Mouse (Mus musculus): ENCODE measurements around the gene Spopl.
"Not testable (repeated sequence)": the region's sequence is repeated elsewhere in the genome, so short reads cannot be mapped to it uniquely, and the experiment has no call there.

Spopl gene

GRCm38 (mm10) chr2:23571302-23572156 lies at the start of gene Spopl:
Gene Spopl (minus strand): TSS chr2:23572106.
- peak; percentile 87 for DNase-seq (ENCODE audit: low spot score)

DNA sequence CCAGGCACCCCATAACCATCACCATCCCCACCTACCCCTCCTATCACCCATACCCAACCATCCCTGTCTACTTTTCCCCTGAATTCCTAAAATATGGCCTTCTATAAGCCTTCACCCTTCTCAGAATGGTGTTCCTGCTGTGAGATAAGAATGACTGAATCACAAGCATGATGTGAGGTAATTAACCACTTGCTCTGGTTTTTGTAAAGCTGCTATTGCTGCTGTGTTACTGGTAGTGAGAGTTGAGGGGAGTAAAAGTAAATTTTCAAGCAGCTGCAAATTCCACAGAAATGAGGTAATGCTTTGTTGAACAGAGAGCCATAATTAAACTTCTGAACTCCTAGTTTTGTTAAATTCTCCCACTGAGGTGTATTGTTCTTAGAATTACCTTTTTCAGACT lies 48.2 kb upstream of the Spopl start:
- no peak for DNase-seq (ENCODE audit: low spot score)

GRCm38 (mm10) chr2:23617989-23618388 lies 46.1 kb upstream of the Spopl start:
- DNase-seq (ENCODE audit: low spot score): no peak

GRCm38 (mm10) chr2:23605391-23605790 lies 33.5 kb upstream of the Spopl start:
- DNase-seq (ENCODE audit: low spot score): no peak

- DNase-seq (ENCODE audit: low spot score): no peak
Measured at GRCm38 (mm10) chr2:23588769-23589168, 16.9 kb upstream of the Spopl start.

DNA sequence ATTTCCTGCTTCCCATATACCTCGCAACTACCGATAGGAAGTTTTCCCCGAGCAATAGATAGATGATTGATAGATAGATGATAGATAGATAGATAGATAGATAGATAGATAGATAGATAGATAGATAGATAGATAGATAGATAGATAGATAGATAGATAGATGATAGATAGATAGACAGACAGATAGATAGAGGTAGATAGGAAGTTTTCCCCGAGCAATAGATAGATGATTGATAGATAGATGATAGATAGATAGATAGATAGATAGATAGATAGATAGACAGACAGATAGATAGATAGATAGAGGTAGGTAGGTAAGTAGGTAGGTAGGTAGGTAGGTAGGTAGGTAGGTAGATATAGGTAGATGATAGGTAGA lies 239 bp upstream of the Spopl start:
- DNase-seq (ENCODE audit: low spot score): not testable (repeated sequence)

DNA sequence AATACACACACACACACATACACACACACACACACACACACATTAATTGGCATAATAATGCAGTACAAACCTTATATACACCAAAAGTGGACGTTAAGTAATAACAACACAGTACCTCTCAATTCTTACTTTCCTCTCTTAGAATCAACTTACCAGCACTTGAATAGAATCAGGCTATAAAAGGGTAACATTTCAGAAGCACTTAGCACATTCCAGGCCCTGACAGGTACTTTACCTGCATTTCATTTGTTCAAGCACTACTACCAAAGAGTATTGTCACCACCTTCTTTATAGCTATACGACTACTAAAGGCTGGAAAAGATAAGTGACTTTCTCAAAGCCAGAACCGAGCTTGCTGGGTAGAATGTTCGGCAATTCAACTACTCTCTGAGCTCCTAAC lies 1.3 kb downstream of the Spopl start:
- DNase-seq (ENCODE audit: low spot score): no peak

GRCm38 (mm10) chr2:23568775-23569174 lies 3.1 kb downstream of the Spopl start:
- no peak for DNase-seq (ENCODE audit: low spot score)

- no peak for DNase-seq (ENCODE audit: low spot score)
Measured at GRCm38 (mm10) chr2:23565081-23565801, 6.7 kb downstream of the Spopl start.

- DNase-seq (ENCODE audit: low spot score): no peak
Measured at GRCm38 (mm10) chr2:23562898-23563297, 9.0 kb downstream of the Spopl start.

- DNase-seq (ENCODE audit: low spot score): no peak
Measured at GRCm38 (mm10) chr2:23559186-23559585, 12.7 kb downstream of the Spopl start.

GRCm38 (mm10) chr2:23551235-23551634 lies 20.7 kb downstream of the Spopl start:
- peak; percentile 36 for DNase-seq (ENCODE audit: low spot score)

GRCm38 (mm10) chr2:23547220-23547619 lies 24.7 kb downstream of the Spopl start:
- no peak for DNase-seq (ENCODE audit: low spot score)

DNA sequence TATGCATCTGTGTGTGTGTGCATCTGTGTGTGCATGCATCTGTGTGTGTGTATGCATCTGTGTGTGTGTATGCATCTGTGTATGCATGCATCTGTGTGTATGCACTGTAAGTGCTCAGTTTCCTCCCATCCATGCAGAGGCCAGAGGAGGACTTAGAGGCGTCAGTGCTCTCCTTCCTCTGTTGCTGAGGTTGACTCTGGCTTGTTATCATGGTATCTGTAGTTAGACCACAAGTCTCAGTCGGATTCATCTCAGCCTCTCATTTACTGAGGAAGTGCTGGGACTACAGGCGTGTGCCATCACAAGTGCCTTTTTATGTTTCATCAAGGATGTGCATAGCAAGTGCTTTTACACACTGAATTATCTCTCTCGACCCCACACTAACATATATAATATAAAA lies 31.9 kb downstream of the Spopl start:
- DNase-seq (ENCODE audit: low spot score): no peak

DNA sequence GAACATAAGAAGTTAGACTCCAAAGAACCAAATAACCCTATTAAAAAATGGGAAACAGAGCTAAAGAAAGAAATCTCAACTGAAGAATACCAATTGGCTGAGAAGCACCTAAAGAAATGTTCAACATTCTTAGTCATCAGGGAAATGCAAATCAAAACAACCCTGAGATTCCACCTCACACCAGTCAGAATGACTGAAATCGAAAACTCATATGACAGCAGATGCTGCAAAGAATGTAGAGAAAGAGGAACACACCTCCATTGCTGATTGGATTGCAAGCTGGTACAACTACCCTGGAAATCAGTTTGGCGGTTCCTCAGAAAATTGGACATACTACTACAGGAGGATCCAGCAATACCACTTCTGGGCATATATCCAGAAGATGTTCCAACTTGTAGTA lies 44.2 kb downstream of the Spopl start:
- not testable (repeated sequence) for DNase-seq (ENCODE audit: low spot score)

DNA sequence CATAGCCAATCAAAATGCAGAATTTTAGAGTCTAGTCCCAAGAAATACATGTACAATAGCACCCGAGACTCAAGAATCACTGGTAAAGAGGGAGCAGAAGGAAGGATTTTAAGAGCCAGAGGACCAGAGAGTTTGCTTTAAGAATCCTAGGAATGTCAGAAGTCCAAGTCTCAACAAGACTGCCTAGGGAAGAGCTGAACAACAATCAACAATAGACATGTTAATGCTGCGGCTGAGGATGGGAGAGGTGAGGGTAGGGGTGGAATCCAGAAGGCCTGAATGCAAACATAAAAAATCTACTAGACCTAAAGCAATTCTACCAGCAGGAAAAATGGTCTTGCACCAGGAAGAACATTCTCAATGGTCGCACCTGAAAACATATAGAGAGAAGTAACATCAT lies 66.8 kb downstream of the Spopl start:
- no peak for DNase-seq (ENCODE audit: low spot score)

DNA sequence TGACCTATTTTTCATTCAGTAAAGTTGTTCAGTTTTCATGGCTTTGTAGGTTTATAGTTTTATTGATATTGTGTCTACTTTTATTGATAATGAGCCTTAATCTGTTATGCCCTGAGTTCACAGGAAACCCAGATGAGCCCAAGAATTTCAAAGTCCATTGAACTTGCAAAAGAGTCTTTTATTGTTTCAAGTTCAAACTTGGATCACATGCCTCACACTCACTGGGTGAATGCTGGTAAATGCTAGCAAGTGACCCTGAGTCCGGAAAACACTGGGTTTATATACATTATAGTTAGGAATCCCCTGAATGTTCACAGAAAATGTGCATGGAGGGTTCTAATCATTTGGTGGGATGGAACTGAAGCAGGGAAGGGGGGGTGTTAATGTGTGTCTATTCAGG lies 90.2 kb downstream of the Spopl start:
- no peak for DNase-seq (ENCODE audit: low spot score)

- no peak for DNase-seq (ENCODE audit: low spot score)
Measured at GRCm38 (mm10) chr2:23467471-23467870, 104.4 kb downstream of the Spopl start.

DNA sequence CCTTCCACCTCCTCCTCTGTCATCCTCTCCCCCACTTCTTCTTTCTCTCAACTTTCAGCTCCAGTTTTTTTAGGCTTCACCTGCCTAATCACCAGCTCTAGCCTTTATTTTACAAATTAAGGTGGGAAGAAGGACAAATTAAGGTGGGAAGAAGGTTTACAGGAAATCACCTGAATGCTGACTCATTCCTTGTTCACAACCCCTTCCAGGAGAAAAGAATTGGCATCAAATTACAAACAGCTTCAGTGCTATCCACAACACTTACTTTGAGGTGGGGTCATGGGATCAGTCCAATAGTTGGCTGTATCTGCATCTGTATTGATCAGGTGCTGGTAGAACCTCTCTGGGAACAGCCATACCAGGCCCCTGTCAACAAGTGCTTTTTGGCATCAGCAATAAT lies 114.5 kb downstream of the Spopl start:
- no peak for DNase-seq (ENCODE audit: low spot score)

All from embryo, embryonic 10 days (tissue).